Mouse (Mus musculus) olfactory bulb, adult 2 months (tissue): Measurements from ENCODE around the gene Nrp1. TPM values are rescaled to one million over a fixed set of nuclear protein-coding genes. Genes with fewer than 3 reads are reported as not detected.

Experiments used
- H3K27ac ChIP-seq: fragments of 200-500 bp; 2 replicates; pipeline ENCODE4 v1.5.1; 2012; ENCODE audit warnings: low read depth, low read length; ENCODE audit not compliant: insufficient read depth
- H3K4me1 ChIP-seq: fragments of 200-500 bp; 2 replicates; pipeline ENCODE4 v1.6.1; 2012; ENCODE audit warnings: low read length; ENCODE audit not compliant: control insufficient read depth, insufficient read depth
- H3K4me3 ChIP-seq: fragments of 200-500 bp; 2 replicates; pipeline ENCODE4 v1.5.1; 2012; ENCODE audit warnings: mild to moderate bottlenecking, low read depth, low read length, moderate library complexity; ENCODE audit not compliant: insufficient read depth
- CTCF ChIP-seq: fragments of 200-500 bp; IDR thresholded peaks from 2 replicates; pipeline ENCODE4 v1.5.1; 2012; ENCODE audit warnings: low read depth, mild to moderate bottlenecking, low read length, moderate library complexity; ENCODE audit not compliant: insufficient read depth
- POLR2A ChIP-seq: fragments of 200-500 bp; IDR thresholded peaks from 2 replicates; pipeline ENCODE4 v1.6.1; 2012; ENCODE audit warnings: mild to moderate bottlenecking, low read depth, low read length, moderate library complexity; ENCODE audit not compliant: insufficient read depth
- WGBS: fragments of 180-500 bp; shearing (Covaris S2); methylation state at CpG from one replicate; pipeline ENCODE4 v1.1.7; 2018; 5-methylcytosine and 5-hydroxymethylcytosine counted together
- polyA plus RNA-seq: library from polyadenylated mRNA; stranded (reverse); fragments of >200 nt; gene quantifications from 2 replicates; pipeline ENCODE4 v1.2.4, GENCODE M21; 2012; ENCODE audit warnings: low replicate concordance; ENCODE audit not compliant: missing spikeins, insufficient read depth, insufficient read length

Gene Nrp1
- polyA plus RNA-seq, 1 experiment, result not detected

DNA sequence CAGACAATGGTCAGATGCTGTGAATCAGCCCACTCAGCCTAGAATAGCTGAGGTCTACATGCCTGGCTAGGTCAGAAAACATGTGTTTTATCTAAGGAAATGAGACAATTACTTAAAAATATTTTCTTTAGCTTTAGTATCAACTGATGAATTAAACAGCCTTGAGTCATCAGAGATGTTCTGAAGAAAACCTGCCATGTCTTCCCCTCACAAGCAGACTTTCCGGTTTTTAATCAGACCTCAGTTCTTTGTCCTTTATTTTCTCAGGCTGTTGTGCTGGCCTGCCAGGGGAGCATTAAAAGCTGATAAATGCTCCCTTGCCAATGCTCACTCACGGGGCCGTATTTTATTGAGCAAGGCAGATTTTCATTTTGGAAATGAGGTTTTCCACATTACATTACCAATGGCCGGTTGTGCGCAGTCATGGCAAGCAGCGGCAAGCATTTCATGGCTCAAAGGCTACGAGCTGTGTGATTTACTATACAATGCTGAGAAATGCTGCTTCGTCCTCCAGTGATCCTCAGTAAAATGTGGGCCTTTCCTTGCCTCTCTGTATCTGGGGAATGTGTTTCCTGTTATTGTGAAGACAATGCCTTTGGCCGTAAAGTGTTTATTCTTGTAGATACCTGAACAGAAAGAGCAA lies 92.1 kb downstream of the Nrp1 start:
- TF ChIP-seq POLR2A (no peak), CTCF (no peak)
- Histone ChIP-seq H3K4me3 (no peak overlapping the region), H3K27ac (no peak overlapping the region), H3K4me1 (0 out of 2 replicates have a peak, but pooled peaks cover 2% of the 10 kb centered on the region)
- WGBS, result 81% methylated on average over 9 of the region's 9 CpGs

GRCm38 (mm10) chr8:128451121-128451520 lies 92.7 kb downstream of the Nrp1 start:
- Histone ChIP-seq H3K27ac (no peak overlapping the region), H3K4me3 (no peak overlapping the region), H3K4me1 (0 out of 2 replicates have a peak, but pooled peaks cover 2% of the 10 kb centered on the region)
- TF ChIP-seq POLR2A, result no peak
- no peak for TF ChIP-seq CTCF
- 82% methylated on average over 1 of the region's 1 CpGs for WGBS

DNA sequence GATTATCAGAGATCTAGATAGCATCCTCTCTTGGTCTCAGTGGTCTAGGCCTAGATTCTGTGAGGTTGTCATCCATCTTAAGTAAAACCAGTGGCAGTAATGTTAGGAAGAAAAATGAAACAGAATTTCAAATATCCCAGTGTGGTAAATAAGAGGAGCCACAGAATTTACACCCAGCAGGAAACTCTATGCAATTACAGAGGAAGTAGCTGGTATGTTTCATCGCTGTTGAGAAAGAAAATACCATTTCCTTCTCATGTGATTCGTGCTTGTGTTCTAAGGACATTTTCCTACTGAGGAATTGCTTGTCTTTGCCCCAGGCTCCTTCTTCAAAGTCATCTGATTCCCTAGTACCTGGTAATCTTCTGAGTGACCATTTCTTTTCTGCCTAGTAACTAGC lies 95.1 kb downstream of the Nrp1 start:
- 70% methylated on average over 2 of the region's 2 CpGs for WGBS
- Histone ChIP-seq H3K4me1 (0 out of 2 replicates have a peak, but pooled peaks cover 2% of the 10 kb centered on the region), H3K27ac (no peak overlapping the region), H3K4me3 (no peak overlapping the region)
- TF ChIP-seq CTCF (no peak), POLR2A (no peak)

- H3K4me1 ChIP-seq, result 0 out of 2 replicates have a peak, but pooled peaks cover 2% of the 10 kb centered on the region
- no peak overlapping the region for H3K4me3 ChIP-seq
- WGBS, result 81% methylated on average over 3 of the region's 3 CpGs
- TF ChIP-seq CTCF, result no peak
- TF ChIP-seq POLR2A, result no peak
- H3K27ac ChIP-seq, result no peak overlapping the region
Observed at GRCm38 (mm10) chr8:128454026-128454425, 95.6 kb downstream of the Nrp1 start.

DNA sequence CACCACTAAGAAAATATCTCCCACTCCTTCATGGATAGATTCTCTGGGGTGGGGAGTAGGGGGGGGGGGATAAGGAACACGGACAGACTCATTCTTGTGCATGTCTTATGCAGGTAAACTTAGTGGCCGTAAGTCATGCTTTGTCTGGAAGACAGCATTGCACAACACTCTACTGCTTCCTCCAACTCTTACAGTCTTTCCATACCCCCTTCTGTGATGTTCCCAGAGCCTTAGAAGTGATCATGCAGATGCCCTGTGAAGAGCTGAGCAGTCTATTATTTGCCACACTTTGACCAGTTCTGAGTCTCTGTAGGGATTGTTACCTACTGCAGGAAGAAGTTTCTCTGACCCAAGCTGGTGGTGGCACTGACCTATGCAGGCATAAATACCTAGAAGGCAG lies 98.9 kb downstream of the Nrp1 start:
- 78% methylated on average over 2 of the region's 2 CpGs for WGBS
- TF ChIP-seq POLR2A (no peak), CTCF (no peak)
- H3K4me1 ChIP-seq, result 0 out of 2 replicates have a peak, but pooled peaks cover 2% of the 10 kb centered on the region
- no peak overlapping the region for H3K27ac ChIP-seq
- no peak overlapping the region for H3K4me3 ChIP-seq

GRCm38 (mm10) chr8:128459704-128460103 lies 101.3 kb downstream of the Nrp1 start:
- Histone ChIP-seq H3K4me1 (0 out of 2 replicates have a peak, but pooled peaks cover 2% of the 10 kb centered on the region), H3K27ac (no peak overlapping the region), H3K4me3 (no peak overlapping the region)
- WGBS, result 79% methylated on average over 1 of the region's 1 CpGs
- TF ChIP-seq POLR2A (no peak), CTCF (no peak)

- no peak for TF ChIP-seq CTCF
- TF ChIP-seq POLR2A, result no peak
- Histone ChIP-seq H3K27ac (no peak overlapping the region), H3K4me3 (no peak overlapping the region), H3K4me1 (no peaks in the 10 kb centered on the region)
Observed at GRCm38 (mm10) chr8:128461716-128462115, 103.3 kb downstream of the Nrp1 start.

- no peak overlapping the region for H3K27ac ChIP-seq
- H3K4me3 ChIP-seq, result no peak overlapping the region
- TF ChIP-seq CTCF (no peak), POLR2A (no peak)
- no peaks in the 10 kb centered on the region for H3K4me1 ChIP-seq
Observed at GRCm38 (mm10) chr8:128463162-128463561, 104.8 kb downstream of the Nrp1 start.

DNA sequence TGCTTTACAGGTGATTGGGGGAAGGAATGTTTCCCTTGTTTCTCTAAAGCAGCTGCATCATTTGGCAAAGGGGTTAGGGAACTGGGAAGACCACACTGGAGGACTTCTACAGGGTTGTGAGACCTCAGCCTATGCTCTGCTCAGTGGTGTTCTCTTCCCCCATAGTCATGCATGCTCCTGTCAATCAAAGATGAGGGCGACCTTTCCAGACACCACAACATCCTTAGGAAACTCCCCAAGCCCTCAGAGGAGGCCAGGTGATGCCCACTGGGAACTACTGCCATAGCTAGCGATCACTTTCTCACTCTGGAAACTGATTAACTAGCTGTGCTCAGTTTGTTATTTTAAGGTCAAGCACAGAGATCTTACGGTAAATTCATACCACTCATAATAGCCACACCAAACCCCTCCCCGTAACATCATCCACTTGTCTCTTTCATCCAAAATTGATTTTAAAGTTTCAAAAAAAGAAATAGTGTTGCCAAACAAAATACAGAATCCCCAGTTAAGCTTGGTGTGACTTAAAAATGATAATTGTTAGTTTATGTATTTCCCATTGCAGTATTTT lies 105.7 kb downstream of the Nrp1 start:
- WGBS, result 91% methylated on average over 4 of the region's 4 CpGs
- H3K27ac ChIP-seq, result no peak overlapping the region

DNA sequence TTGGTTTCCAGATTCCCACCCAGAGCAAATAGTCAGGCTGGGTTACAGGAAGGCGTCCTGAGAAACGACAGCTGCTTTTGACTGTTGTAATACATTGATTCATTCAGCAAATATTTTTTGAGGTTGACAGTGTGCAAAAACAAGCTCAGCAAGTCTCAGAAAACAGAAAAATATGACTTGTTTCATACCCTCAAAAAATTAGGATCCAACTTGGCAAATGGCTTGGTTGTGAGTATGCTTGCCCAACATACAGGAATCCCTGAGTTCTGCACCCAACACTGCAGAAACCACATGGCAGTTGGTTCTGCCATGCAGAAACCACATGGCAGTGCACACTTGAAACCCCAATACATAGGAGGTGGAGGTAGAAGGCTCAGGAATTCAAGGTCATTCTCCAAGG lies 107.1 kb downstream of the Nrp1 start:
- H3K4me1 ChIP-seq, result no peaks in the 10 kb centered on the region
- TF ChIP-seq POLR2A (no peak), CTCF (no peak)
- WGBS, result 91% methylated on average over 2 of the region's 2 CpGs
- no peak overlapping the region for H3K4me3 ChIP-seq
- H3K27ac ChIP-seq, result no peak overlapping the region

More for the DNA sequence above, 105.7 kb downstream of the Nrp1 start:
- TF ChIP-seq POLR2A, result no peak
- no peak for TF ChIP-seq CTCF
- Histone ChIP-seq H3K4me3 (no peak overlapping the region), H3K4me1 (no peaks in the 10 kb centered on the region)
